Mouse (Mus musculus): ENCODE measurements around the gene Cox7a1. TPM values are rescaled to one million over a fixed set of nuclear protein-coding genes. Genes with fewer than 3 reads are reported as not detected.
"Not testable (repeated sequence)": the region's sequence is repeated elsewhere in the genome, so short reads cannot be mapped to it uniquely, and the experiment has no call there.

The Cox7a1 gene
- total RNA-seq, 2 experiments from 2014 or later: 2.8 to 5.0 TPM

GRCm38 (mm10) chr7:30192088-30192487, 8.1 kb downstream of the Cox7a1 start:
- no peak for DNase-seq (ENCODE audit: extremely low spot score in 1 of 2, low spot score in 1 of 2)

- DNase-seq (ENCODE audit: extremely low spot score in 1 of 2, low spot score in 1 of 2): no peak
Measured at GRCm38 (mm10) chr7:30193013-30193412, 9.1 kb downstream of the Cox7a1 start.

- DNase-seq (ENCODE audit: extremely low spot score in 1 of 2, low spot score in 1 of 2): peak; percentile 61 to 65
Measured at GRCm38 (mm10) chr7:30193581-30194100, 9.7 kb downstream of the Cox7a1 start.

DNA sequence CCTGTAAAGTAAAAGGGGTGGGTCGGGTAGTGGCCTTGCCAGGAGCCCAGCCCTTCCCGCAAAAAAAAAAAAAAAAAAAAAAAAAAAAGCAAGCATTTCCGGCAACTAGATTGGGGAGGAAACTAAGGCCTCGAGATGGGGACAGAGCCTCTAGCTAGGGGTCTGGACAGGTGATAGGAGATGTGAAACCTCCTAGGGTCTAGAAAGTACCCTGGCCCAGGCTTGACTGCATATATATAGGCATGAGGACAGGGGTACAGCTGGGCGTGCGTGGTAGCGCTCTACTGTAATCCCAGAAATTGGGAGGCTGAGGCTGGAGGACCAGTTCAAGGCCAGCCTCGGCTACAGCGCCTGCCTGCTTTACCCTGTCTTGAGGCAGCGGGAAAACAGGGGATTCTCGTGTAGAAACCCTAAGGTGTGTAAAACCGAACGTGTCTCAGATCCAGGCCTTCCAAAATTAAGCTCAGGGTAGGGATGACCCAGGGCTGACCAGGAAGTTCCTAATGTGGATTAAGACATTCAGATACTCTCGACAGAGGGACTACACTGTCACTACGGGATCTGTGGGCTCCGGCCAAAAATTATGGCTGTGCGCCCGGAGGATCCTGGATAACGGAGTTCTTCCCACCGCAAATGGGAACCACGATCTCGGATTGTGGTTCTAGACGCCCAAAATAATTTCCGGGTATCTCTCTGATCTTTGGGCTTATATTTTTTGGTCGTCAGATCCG, 10.3 kb downstream of the Cox7a1 start:
- peak; percentile 20 to 45 for DNase-seq (ENCODE audit: extremely low spot score in 1 of 2, low spot score in 1 of 2)

GRCm38 (mm10) chr7:30194884-30195283, 10.9 kb downstream of the Cox7a1 start:
- DNase-seq (ENCODE audit: extremely low spot score in 1 of 2, low spot score in 1 of 2): peak; percentile 84 to 95

- DNase-seq (ENCODE audit: extremely low spot score in 1 of 2, low spot score in 1 of 2): no peak
Measured at GRCm38 (mm10) chr7:30195461-30195860, 11.5 kb downstream of the Cox7a1 start.

DNA sequence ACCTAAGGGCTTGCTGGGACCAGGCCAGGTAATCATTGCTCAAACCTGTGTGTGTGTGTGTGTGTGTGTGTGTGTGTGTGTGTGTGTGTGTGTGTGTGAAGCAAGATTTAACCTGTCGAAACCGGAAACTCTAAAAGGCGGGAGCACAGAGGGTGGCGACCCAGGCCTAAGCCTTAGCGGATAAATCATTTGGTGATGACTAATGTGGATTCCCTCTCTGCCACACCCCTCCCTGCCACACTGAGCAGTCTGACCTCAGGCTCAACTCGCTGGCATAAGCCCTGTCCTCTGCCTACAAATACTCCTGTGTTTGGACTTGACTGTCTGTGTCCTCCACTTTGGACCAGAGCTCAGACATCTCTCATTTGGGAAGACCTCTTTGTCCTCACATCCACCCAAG, 12.2 kb downstream of the Cox7a1 start:
- DNase-seq (ENCODE audit: extremely low spot score in 1 of 2, low spot score in 1 of 2): no peak

DNA sequence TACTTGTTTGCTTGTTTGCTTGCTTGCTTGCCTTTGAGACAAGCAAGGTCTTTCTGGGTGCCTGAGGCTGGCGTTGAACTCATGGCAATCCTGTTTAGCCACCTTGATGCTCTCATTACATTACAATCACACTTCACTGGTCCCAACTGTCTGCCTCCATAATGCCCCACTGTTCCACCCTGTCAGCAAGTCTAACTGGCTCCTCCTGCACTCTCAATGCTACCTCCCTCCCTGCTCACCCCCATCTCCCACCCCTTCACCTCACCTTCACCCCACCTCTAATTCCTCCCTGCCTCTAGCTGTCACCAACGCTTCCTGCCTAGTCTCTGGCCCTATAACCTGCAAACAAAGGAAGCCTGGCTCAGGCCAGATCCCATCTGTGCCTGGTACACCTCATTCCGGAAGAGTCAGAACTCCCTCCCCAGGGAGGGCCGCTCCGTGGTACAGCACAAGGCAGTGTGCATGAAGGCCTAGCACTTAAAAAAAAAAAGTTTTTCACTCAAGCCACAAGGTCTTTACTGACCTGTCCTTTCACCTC, 13.7 kb downstream of the Cox7a1 start:
- no peak for DNase-seq (ENCODE audit: extremely low spot score in 1 of 2, low spot score in 1 of 2)

- peak in 1 of 2 experiments; percentile 53 for DNase-seq (ENCODE audit: extremely low spot score in 1 of 2, low spot score in 1 of 2)
Measured at GRCm38 (mm10) chr7:30198481-30198971, 14.6 kb downstream of the Cox7a1 start, which contains the start of gene Capns1. TSS of gene Capns1 (minus strand) at chr7:30198811.

- no peak for DNase-seq (ENCODE audit: extremely low spot score in 1 of 2, low spot score in 1 of 2)
Measured at GRCm38 (mm10) chr7:30199498-30200139, 15.7 kb downstream of the Cox7a1 start.

DNA sequence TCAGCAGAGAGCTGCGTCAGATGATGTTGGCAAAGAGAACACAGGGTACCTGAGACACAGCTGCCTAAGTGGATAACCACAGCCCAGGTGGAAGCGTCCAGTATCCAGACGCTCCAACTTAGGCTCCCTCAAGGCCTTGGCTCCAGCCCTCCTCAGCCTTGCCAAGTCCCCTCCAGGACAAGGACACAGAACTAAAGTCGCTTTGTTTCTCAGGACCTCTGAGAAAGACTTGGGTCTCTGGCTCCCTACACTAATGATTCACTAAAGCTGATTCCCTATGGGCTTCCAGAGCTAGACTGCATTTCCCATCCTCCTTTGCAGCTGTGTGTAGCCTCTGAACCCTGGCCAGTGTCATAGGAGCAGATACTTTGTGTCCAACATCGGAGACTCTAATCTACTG, 16.3 kb downstream of the Cox7a1 start:
- DNase-seq (ENCODE audit: extremely low spot score in 1 of 2, low spot score in 1 of 2): no peak

DNA sequence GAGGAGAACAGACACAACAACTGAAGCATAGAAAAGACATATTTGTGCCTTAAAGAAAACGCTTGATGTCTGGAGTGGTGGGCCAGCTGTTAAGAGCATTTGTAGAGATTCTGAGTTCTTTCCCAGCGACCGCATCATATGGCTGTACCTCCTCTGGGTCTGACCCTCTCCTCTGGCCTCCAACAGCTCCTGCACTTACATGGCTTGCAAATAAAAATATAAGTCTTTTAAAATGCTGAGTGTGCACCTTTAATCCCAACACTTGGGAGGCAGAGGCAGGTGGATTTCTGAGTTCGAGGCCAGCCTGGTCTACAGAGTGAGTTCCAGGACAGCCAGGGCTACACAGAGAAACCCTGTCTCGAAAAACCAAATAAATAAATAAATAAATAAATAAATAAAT, 16.7 kb downstream of the Cox7a1 start:
- not testable (repeated sequence) for DNase-seq (ENCODE audit: extremely low spot score in 1 of 2, low spot score in 1 of 2)

DNA sequence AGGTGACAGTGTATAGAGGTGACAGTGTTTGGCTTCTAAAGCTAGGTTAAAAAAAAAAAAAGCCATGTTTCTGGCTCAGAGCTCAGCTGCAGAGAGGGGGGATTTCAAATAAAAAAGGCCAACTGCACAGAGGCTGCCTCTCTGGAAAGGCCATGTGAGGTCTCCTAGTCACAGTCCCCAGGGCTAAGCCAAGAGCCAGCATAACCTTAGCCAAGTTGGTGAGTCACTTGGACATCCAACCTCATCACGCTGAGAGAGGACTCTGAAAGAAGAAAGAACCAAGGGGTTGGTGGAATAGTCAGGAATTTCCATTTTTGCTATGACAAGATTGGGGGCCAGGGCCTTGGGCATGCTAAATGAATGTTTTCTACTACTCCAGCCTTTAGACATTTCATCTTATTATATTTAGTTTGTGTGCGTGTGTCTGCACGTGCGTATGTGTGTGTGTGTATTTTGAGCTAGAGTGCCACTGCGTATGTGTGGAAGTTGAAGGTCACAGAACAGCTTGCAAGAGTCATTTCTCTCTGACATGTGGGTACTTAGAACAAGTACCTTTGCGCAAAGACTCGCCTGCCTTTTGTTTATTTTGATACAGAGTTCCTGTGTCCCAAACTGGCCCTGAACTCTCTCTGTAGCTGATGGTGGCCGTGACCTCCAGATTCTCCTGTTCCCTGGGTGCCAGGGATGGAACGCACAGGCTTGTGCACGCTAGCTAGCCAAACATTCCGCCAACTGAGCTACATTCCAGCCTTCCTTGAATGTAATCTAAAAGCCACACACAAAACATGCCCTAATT, 19.1 kb downstream of the Cox7a1 start:
- no peak for DNase-seq (ENCODE audit: extremely low spot score in 1 of 2, low spot score in 1 of 2)

DNA sequence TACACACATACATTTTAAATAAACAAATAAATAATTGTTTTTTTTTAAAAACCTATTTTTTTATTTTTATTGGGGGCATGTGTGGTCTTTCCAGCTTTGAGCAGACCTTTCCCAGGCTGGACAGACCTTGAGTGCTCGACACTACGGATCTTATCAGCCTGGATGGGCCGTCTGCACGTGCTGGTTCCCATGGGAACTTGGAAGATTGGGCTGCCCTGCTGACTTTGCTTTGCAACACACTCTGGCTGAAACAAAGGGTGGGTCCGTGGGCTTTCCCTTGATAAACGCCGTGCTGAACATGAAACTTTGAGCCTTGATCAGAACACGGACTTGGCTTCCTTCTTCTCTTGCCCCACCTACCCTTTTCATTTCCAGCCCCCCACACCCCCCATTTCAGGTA, 20.4 kb downstream of the Cox7a1 start:
- no peak for DNase-seq (ENCODE audit: extremely low spot score in 1 of 2, low spot score in 1 of 2)

DNA sequence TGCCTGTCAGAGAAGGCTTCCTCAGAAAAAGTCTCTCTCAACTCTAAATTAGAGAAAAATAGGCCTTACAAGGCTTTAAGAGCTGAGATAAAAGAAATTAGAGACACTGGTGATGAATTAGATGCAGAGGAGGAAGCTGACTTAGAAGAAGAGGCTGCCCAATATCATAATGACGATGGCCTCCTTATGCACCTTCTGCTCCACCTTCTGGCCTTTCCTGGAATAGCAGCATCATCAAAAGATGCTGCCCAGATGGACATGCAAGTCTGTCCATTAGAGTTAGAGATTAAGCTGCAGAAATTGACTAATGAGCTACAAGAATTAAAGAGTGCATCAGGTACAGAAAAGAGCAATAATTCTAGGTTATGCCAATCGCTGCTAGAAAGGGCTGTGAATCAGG, 21.4 kb downstream of the Cox7a1 start:
- peak in 1 of 2 experiments; percentile 69 for DNase-seq (ENCODE audit: extremely low spot score in 1 of 2, low spot score in 1 of 2)

DNA sequence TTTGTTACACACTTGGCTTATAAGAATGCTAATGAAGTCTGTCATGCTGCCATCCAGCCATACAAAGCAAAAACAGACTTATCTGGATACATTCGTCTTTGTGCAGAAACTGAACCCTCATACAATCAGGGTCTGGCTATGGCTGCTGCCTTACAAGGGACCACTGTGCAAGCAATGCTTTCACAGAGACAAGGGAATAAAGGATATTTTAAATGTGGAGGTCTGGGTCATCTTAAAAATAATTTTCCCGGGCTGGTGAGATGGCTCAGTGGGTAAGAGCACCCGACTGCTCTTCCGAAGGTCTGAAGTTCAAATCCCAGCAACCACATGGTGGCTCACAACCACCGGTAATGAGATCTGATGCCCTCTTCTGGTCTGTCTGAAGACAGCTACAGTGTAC, 22.4 kb downstream of the Cox7a1 start:
- not testable (repeated sequence) for DNase-seq (ENCODE audit: extremely low spot score in 1 of 2, low spot score in 1 of 2)

- no peak for DNase-seq (ENCODE audit: extremely low spot score in 1 of 2, low spot score in 1 of 2)
Measured at GRCm38 (mm10) chr7:30211025-30211424, 27.1 kb downstream of the Cox7a1 start.

- no peak for DNase-seq (ENCODE audit: extremely low spot score in 1 of 2, low spot score in 1 of 2)
Measured at GRCm38 (mm10) chr7:30213881-30214280, 29.9 kb downstream of the Cox7a1 start.

DNA sequence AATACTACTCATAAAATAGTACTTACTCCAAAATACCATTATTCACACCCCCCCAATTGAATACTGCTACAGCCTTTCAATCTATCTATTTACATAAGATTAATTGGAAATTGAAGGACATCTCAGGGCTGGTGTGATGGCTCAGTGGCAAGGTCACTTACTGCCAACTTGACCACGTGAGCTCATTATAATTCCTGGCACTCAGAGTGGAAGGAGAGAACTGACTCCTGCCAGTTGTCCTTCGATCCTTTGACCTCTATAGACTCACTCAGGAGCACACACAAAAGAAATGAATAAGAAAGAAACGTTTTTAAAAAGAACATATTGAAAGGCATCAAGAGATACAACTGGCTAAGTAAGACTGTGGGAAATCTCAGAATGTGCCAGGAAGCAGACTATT, 31.9 kb downstream of the Cox7a1 start:
- DNase-seq (ENCODE audit: extremely low spot score in 1 of 2, low spot score in 1 of 2): no peak

GRCm38 (mm10) chr7:30216723-30217151, 32.8 kb downstream of the Cox7a1 start:
- peak; percentile 56 to 88 for DNase-seq (ENCODE audit: extremely low spot score in 1 of 2, low spot score in 1 of 2)

All from layer of hippocampus, postnatal 25 days (tissue).